Mouse (Mus musculus): ENCODE data around the gene Cacna1d.

Cacna1d gene

GRCm38 (mm10) chr14:30014487-30014886 lies 476.8 kb downstream of the Cacna1d start:
- DNase-seq: no peak

GRCm38 (mm10) chr14:30011886-30012560 lies 479.2 kb downstream of the Cacna1d start:
- no peak for DNase-seq

GRCm38 (mm10) chr14:30009864-30010560 lies 481.2 kb downstream of the Cacna1d start:
- DNase-seq: peak; percentile 69

- DNase-seq: peak; percentile 66
These were observed 482.3 kb downstream of the Cacna1d start, which contains the start of the genes Il17rb and Chdh for GRCm38 (mm10) chr14:30008733-30009575. Gene Il17rb (minus strand): TSS chr14:30008896. Gene Chdh (plus strand): TSS chr14:30009023.

GRCm38 (mm10) chr14:29999475-29999811 lies 491.8 kb downstream of the Cacna1d start:
- DNase-seq: no peak

GRCm38 (mm10) chr14:29998747-29999474 lies 492.3 kb downstream of the Cacna1d start:
- DNase-seq: no peak

- no peak for DNase-seq
These were observed 493.9 kb downstream of the Cacna1d start for GRCm38 (mm10) chr14:29997345-29997744.

- no peak for DNase-seq
These were observed 495.1 kb downstream of the Cacna1d start for GRCm38 (mm10) chr14:29996000-29996751.

GRCm38 (mm10) chr14:29994976-29995375 lies 496.3 kb downstream of the Cacna1d start:
- no peak for DNase-seq
